Mouse (Mus musculus): ENCODE data around the gene Prss22.

- no peak for TF ChIP-seq CTCF (IDR thresholded peaks at IDR 0.05; ENCODE audit: borderline replicate concordance, control insufficient read depth, extremely low read depth, insufficient read depth, low read length, poor library complexity)
- no peak for TF ChIP-seq POLR2A (IDR thresholded peaks at IDR 0.05; ENCODE audit: control insufficient read depth, extremely low read depth, insufficient read depth, low read length, poor library complexity)
Measured at GRCm38 (mm10) chr17:24008105-24008504, 10.2 kb upstream of the Prss22 start.

All from thymus, adult 2 months (tissue).